Mouse (Mus musculus) monocyte, adult 5-6 weeks (primary cell): ENCODE results near the gene Faf1. TPM values are rescaled to one million over a fixed set of nuclear protein-coding genes. Genes with fewer than 3 reads are reported as not detected.

Experiments
- ATAC-seq: fragments of 153-309, 156-312 bp; replicated peaks from 2 replicates; pipeline ENCODE4 v1.8.0; 2017; ENCODE audit warnings: mild to moderate bottlenecking; ENCODE audit not compliant: low TSS enrichment, insufficient number of reproducible peaks, severe bottlenecking, poor library complexity, low FRiP score
- total RNA-seq: library from RNA; stranded (forward); fragments of 200-1000, 200-491, 200-594 nt; gene quantifications from 3 replicates; pipeline ENCODE4 v1.2.3, GENCODE M21; 2017

Faf1 gene
- total RNA-seq = 38.0 to 46.6 TPM (median 46.0 TPM) in 3 replicates

DNA sequence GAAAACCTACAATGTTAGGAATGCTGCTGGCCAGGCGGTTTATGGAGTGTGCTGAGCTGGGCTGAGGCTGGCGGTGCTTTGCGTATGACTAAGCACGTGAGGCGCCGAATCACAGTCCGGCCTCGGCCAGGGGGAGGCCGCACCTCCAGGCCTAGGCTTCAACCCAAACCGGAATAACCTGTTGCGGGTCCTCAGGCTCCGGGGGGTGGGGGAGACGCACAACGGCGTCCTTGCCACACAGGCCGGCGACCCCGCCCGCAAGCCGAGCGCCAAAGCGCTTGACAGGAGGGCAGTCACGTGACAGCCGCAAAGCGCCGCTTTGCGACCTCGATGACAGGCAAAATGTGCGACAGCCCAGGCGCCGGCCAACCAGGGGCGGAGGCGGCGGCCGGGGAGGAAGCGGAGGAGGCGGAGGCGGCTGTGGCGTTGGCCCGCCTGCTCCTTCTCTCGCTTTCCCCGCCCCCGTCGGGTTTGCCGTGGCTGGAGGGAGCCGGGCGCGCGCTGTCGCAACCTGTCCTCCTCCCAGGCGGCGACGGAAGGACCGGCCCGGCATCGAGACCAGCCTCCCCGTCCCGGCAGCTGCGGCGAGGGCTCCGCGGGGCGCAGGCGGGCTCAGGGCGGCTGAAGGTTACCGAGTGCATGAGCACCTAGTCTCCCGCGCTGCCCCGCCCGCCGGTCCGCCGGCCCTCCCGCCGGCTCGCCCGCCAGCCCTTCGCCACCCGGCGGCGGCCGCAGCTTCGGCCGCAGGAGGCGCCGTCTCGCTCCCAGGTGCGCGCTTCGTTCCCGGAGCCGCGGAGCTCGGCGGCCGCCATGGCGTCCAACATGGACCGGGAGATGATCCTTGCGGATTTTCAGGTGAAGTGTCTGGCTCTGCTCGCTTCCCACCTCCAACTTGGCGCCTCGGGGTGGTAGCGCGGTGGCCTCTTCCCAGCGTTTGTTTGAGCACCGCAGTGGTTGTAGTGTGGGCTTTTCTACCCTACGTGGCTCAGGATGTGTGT lies at the start of gene Faf1:
Faf1 (plus strand) TSS at position 371 of the 998 bp plus-strand sequence.
- ATAC-seq = peak; percentile 97

DNA sequence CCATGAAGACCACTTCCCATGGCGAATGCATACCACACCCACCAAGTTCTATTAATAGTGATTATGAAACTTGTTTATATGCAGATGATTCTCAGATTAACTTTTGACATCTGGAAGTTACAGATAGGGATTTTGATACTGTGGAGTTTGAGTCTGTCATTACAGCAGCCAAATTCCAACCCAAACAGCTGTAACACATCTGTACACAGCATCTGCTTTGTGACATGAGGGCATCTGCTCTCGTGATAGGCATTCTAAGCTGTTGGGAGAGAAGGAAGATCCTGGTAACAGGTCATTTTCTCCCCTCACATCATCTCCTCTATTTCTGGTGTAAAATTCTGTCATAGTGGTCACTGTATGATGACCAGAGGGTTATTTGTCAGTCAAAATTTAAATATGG lies 46.2 kb upstream of the Faf1 start:
- ATAC-seq = no peak

DNA sequence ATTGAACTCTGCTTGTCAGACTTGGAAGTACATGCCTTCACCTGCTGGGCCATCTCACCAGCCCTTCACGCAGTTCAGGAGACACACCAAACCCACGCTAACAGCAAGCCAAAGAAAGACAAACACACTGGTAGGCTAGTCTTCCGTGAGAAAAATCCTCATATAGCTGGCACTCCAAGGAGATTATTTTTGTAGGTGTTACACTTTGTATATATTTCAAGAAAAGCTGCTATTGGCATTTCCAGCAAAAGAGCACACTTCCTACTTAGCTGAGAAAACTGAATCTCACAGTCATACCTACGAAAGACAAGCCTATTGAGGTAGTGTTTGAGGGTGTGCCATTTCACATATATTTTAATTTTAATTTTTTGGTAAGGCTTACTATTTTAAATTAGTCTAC lies 45.4 kb upstream of the Faf1 start:
- ATAC-seq = no peak

GRCm38 (mm10) chr4:109634971-109635370 lies 41.4 kb upstream of the Faf1 start:
- no peak for ATAC-seq

- ATAC-seq = no peak
Measured at GRCm38 (mm10) chr4:109639356-109639755, 37.0 kb upstream of the Faf1 start.

GRCm38 (mm10) chr4:109640141-109640540 lies 36.2 kb upstream of the Faf1 start:
- no peak for ATAC-seq

GRCm38 (mm10) chr4:109641451-109641850 lies 34.9 kb upstream of the Faf1 start:
- no peak for ATAC-seq

DNA sequence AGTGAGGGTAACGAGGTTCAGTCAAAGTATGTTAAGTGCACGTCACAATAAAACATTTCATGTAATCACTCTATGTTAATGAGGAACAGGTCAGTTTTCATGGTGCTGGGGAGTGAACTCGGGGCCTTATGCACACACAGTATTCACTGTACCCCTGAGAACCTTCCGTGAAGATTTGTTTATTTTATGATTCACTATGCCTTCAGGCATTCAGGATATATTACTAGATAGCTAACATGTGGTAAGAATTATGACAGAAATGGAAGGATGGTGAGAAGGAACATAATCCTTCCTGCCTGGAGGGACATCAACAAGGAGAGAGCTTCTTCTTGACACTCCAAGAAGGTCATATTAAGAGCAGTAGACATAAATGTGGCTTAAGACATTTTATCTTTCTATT lies 29.1 kb upstream of the Faf1 start:
- ATAC-seq = no peak

DNA sequence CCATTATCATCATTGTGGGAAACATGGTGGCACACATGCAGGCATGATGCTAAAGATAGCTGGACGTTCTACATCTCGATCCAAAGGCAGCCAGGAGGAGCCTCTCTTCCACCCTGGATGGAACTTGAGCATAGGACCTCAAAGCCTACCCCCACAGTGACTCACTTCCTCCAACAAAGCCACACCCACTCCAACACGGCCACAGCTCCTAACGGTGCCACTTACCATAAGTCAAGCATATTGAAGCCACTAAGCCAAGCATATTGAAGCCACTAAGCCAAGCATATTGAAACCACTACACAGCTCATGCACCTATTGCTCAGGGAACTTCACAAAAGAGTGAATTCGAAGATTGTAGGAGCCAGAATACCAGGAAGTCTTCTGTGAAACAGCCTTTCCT lies 27.1 kb upstream of the Faf1 start:
- ATAC-seq = no peak

DNA sequence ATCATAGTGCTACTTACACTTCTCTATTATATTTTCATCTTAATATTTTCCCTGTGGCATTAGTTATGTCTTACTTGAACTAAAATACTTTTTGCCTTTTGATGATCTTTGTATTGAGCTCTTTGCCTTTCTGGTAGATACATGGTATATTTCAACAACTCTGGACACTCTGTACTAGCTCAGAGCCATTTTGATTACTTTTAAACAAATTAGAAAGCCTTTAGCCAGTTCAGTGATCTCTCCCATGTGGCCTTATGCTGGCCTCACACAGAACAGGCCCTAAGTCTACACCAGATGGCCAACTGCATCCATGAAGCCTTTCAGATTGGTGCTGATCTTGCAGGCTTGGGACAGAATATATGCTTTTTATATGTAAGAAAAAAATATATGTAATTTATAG lies 23.1 kb upstream of the Faf1 start:
- no peak for ATAC-seq

DNA sequence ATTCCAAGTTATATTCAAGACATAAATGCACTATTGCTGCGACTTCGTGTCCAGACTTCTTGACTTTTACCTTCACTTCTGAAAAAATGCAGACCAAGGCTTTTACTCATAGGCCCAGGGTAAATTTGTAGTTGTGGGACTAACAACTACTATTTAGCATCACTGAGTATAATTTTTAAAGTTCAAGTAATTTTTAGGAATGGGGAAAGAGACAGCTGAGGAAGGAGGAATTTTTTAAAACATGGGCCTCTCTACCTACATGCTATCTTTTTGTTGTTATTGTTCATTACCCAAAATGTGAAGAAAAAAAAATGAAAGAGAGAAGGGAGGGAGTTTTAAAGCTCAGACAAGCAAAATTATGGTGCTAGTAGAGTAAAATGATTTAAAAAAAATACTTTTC lies 21.7 kb upstream of the Faf1 start:
- ATAC-seq = no peak

- no peak for ATAC-seq
Measured at GRCm38 (mm10) chr4:109655738-109656137, 20.6 kb upstream of the Faf1 start.

GRCm38 (mm10) chr4:109656301-109656700 lies 20.1 kb upstream of the Faf1 start:
- ATAC-seq = no peak

DNA sequence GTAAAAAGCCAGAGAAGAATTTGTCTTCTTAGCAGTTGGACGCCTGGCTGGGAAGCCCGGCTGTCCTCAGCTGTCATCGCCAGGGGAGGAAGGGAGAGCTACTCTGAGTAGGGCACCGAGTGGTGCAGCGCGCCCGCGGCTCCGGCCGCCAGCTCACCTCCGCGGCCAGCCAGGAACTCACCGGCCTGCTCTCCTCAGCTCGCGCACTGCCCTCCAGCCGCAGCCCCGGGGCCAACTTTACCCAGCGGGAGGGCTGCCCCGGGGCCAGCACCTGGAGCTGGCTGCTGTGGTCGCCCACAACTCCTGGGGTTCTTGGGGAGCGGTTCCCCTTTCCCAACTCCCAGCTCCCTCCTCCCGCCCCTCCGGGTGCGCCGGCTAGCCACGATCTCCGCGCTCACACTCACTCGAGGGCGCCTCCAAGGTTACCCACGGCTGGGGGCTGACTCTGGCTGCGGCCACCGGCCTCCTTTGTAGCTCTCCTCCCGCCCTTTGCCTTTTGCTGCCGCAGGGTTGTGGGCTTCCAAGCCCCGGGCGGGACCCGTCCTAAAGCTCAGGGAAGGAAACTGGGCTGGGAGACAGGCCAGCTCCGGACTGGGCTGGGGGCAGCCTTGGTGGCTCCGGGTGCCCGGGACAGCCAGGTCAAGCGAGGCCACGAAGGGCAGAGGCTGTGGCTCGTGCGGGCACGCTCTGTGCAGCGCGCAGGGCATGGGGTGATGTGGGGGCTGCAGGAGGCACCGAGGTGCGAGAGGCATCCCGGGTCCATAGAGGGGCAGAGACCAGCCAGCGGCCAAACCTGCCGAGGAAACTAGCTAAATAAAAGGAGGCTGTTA lies 19.2 kb upstream of the Faf1 start:
- peak; percentile 43 for ATAC-seq

DNA sequence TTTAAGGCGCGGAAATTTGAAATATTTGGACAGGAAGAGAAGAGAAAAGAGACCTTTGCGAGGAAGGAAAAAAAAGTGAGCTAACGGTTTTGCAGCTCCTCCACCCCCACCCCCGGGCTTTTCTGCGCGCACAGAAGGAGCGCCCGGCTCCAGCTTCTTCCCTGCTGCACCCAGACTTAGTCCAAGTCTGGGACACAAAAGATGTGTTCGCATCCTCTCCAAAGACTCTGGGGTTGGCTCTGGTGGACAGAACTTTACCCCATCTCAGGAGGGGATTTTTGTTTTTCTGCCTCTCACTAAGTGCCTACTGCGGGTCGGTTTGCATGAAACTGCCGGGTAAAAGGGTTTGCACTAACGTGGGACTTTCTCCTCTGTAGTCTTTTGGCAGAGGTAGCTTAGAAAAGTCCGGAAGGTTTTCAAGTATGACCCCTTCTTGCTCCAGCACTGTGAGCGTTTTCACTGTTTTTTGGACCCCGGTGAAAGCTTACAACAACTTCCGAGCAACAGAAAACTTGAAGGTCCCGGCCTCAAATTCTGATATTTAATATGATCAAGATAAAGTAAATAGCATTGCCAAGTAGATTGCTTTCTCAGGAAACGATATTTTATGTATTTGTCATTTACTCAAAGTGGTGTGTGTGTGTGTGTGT lies 18.4 kb upstream of the Faf1 start:
- ATAC-seq = no peak

DNA sequence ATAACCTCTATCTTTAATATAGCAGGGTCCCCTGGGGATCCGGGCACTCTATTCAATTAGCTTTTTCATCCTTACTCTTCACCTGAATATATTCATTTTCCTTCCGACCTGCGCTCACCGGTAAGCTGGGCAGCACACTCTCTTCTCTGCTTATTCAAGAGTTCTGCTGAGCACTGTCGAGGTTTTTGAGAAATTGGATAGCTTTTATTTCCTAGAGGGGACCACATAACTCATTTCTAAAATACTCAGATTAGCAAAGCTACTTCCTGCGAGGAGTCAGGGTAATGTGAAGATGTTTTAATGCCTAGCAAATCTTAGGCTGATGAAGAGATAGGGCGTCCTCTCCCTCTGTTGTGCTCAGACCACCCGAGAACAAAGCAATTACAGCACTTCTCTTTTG lies 17.6 kb upstream of the Faf1 start:
- ATAC-seq = no peak

DNA sequence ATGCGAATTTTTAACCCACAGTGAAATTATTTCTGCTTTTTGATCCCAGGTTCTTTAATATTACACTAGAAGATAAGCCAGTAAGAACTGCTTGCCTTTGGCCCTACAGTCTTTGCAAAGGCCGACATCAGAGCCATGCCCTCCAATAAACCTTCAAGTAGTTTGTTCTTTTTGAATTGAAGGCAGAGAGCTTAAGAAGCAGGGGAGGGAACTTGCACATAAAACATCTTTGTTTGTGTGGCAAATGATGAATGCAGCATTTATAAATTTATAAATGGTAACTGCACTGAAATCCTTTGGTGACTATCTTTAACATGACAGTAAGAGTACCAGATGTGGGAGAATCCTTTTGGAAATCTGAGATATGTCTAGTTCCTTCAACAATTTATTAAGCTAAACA lies 16.8 kb upstream of the Faf1 start:
- ATAC-seq = no peak

DNA sequence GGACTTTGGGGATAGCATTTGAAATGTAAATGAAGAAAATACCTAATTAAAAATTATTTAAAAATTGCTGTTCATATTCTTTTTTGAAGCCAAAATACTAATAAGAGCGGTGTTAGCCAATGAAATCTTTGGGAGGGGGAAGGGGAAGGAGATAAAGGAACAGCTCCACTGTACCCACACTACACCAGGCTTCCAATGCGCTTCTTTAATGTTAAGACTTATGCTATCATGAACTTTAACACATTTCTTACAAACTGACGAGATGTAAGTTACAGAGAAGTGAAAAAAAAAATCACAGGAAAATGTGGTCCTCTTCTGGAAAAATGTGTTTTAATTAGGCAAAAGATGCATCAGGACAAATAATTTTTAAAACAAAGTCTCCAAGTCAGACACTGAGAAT lies 15.8 kb upstream of the Faf1 start:
- ATAC-seq = no peak

DNA sequence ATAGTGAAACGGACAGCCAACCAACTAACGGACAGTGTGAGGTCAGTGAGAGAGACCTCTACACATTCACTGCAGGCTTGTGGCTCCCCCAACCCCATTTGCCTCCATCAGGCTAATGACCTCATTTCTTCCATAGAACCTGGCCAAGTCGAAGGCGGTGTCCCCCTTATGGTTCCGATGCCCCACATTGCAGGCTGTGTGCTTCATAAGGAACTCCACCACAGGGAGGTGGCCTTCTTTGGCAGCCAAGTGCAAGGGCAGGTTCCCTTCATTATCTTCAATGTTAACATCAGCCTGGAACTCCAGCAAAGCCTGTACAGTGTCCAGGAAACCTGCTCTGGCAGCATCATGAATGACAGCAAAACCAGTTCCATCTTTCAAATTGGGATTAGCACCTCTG lies 15.2 kb upstream of the Faf1 start:
- no peak for ATAC-seq
